Mouse (Mus musculus) kidney, adult 11 months (tissue): ENCODE measurements around the gene Tbxas1.

ENCODE experiments used
- DNase-seq: peaks from one replicate; pipeline ENCODE4 v3.0.0; 2022

Tbxas1 gene

DNA sequence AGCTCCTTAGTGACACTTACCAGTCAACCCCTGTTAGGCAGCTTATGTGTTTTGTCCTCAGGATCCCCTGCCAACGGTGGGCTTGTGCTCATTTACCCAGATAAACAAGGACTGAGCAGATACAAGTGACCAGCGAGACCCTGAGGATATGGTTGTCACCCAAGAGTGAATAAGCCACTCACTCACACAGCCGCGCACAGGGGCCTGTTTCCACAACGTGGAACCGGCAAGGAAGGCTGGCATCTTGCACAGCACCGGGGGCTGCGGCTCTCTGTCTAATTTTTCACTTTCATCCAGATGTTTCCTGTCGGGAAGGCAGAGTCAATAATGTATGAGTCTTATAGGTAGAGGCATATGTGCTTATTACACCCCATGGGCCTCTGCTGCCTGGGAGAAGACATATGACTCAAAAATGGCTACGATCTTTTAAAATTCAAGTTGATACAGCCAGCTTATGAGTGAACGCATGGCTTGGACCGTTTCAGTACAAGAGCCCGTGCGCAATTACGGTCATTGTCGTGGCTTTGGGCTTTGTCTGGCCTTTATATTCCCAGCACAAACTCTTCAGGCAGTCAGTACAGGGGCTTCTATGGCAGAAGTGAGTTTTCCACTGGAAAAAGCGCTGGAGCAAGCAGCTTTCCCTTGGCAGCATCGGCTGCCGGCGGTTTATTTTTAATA, 130.2 kb downstream of the Tbxas1 start:
- no peak for DNase-seq

DNA sequence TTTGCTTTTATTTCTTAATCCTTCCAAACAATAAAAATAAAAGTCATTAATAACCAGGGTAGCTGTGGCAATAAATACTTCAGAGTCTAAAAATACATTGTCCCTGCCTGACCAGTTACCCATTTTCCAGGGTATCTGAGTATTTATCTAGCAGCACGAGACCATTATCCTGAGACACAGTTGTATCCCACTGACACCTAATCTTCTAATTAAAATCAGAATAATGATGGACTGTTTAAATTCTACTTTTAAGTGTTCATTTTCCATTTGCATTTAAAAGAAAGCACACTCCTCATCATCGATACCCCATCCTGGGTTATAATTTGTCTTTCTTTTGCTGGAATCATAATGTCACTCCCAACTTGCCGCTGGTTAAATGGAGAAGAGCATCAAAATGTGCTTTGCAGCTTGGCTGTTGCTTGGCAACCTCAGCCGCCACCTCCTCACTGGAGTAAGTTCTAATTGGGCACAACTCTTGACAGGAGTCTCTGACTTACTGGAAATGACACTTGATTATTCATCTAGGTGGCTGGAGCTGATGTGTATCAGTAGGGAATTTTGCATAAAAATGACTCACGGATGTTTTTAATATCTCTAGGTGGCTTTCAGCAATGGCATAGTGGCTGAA, 130.9 kb downstream of the Tbxas1 start:
- DNase-seq = no peak

DNA sequence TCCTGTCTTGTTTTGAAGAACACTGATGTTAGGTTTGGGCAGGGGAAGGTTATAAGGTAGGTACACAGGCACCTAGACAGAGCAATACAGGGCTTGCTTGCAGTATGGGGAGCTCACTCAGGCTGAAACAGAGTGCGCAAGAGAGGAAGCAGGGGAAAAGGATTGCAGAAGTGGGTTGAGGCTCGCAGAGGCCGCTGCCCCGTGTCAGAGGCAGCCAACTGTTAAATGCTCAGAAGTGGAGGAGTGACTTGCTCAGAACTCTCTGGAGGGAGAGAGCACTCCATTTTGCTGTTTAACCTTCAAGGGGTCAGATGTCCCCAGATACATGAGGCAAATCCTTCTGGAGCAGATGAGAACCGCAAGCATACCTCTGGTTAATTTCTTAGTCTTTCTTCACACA, 132.0 kb downstream of the Tbxas1 start:
- no peak for DNase-seq

DNA sequence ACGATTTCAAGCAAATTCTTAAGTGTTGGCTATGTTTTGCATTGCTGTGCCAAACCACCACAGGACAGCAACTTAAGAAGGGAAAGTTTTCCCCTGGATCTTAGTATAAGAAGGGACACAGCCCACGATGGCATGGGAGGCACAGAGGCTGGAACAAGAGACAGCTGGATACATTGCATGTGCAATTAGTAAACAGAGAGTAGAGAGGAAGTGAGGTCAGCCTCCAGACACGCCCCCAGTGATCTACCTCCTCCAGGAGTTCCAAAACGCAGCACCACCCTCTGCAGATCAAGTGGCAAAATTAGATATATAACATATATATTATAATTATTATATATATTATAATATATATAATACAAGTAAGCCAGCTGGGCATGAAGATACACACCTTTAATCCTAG, 132.9 kb downstream of the Tbxas1 start:
- DNase-seq = no peak

DNA sequence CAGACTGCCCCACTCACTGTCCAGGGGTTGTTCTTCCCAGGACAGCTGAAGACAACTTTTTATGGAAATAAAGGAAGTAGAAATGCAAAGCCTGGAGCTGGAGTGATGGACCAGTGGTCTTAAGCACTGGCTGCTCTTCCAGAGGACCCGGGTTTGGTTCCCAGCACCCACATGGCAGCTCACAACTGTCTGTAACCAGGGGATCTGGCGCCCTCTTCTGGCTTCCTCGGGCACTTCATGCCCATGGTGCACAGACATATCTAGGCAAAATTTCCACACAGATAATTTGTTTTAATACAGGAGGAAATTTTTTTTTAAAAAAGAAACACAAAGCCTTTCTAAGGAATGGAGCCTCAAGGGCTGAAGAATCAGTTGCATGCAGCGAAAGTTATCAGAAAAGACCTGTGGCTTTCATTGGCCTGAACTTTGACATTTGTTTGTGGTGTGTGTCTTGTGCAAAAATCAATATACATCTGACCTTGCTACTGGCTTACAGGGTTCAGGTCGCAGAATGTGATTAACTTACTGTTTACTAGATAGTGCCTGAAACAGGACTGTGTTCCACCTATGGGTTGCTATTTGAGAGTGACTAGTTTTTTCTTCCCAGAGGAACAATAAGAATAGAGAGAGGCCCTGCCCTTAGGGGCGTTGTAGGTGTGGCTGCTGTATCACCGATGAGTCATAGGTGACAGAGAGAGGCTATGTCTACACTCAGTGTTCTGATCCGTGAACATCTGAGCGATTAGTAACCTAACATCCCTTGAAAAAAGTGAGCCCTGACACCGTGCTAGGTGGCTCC, 138.0 kb downstream of the Tbxas1 start:
- no peak for DNase-seq

DNA sequence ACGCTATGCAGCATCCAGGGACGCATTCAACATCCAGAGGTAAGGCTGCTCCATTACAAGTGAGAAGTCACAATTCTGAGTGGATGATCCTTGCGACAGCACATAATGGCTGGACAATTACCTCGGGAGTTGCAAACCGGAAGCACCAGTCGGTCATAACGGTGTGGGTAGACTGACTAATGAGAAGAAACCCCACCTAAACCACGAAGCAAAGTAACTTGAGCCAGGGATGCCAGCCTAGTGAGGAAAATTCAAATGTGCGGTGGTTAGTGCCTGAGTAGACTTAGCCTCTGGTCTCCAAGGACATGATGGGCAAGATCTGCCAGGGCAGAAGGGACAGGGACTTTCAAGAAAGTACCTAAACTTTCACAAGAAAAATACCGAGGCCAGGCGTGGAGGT, 142.7 kb downstream of the Tbxas1 start:
- no peak for DNase-seq

DNA sequence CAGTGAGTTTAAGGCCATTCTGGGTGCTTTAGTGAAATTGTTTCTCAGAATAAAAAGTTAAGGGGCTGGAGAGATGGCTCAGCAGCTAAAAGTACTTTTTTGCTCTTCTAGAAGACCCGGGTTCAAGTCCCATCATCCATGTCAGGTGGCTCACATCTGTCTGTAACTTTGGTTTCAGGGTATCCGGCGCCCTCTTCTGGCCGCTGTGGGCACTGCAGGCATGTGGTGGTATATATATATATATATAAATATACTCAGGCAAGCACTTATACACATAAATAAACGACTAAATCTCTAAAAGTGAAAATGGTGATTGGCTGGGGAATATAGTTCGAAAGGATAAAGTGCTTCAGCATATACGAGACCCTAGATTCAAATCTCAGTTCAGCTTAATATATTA, 143.6 kb downstream of the Tbxas1 start:
- DNase-seq = no peak

DNA sequence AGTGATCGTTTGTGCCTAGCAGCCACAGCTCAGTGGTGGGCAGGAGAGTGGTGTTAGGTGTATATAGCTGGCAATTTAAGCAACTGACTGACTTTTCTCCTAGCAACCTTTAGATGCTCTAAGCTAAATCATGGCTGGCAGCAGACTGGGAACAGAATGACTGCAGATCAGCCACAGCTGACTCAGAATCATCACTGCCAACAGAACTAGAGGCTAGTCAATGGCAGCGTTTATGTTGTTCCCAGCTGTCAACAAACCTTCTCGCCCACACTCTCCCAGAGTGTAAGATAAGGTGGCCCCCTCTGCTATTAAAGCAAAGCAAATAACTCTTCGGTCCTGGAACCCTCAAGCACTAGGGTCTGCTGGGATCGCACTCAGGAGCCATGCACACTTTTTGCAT, 144.0 kb downstream of the Tbxas1 start:
- no peak for DNase-seq

DNA sequence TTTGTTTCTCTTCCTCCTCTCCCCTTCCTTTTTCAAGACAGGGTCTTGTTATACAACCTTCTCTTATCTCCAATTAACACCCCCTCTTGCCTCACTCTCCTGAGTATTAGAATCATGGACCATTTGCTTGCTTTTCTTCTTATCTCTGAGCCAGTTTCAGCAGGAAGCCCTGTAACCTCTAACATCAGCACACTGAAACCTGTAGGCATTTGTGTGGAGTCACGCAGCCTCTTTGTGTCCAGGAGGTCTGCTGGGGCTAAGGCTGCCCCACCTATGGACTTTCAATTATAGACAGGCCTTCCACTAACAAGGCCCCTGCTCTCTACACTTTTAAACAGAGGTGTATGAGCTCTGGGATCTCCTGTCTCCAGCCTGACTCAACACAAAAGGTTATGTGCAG, 146.7 kb downstream of the Tbxas1 start:
- no peak for DNase-seq

DNA sequence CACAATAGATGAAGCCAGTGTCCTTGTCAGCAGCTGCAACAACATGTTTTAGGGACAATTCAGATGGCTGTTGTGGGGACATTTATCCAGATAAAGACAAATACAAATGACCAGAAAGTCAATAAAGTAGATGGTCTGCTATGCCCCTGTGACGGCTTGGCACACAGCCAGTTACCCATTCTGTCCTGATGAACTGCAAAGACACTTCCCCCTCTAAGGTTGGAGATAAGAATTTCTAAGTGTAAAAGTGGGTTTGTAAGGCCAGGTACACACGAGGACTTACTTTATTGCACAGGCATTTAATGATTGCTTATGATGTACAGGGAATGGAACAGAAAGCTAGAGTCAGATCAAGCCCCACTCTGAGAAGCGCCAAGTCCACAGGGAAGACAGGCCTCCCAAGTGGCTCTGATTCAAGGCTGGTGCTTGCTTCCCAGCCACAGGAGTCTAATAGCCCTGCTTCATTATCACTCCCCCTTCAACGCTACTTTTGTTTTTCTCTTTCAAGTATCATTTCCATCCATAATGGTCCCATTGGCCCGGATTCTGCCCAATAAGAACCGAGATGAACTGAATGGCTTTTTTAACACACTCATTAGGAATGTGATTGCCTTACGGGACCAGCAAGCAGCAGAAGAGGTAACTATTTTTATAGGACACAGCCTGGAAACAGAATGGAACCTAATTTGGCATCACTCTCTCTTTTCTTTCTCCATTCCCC, 147.4 kb downstream of the Tbxas1 start:
- no peak for DNase-seq

DNA sequence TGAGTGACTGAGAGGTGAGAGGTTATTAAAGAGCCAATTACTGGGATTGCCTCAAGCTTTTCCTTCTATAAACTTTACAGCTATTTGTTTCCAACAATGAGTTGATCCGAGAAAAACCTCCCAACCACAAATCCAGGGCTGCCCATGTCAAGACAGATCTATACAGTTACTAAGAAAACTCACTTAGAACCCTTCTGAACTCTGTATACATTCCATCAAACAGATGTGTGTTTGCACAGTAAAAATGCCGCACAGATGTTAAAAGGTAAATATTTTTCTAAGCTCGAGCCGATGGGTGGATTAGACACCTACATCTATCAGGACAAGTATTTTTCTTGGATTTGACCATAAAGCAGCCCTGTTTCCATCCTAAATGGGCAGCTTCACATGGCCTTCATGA, 149.4 kb downstream of the Tbxas1 start:
- DNase-seq = no peak

DNA sequence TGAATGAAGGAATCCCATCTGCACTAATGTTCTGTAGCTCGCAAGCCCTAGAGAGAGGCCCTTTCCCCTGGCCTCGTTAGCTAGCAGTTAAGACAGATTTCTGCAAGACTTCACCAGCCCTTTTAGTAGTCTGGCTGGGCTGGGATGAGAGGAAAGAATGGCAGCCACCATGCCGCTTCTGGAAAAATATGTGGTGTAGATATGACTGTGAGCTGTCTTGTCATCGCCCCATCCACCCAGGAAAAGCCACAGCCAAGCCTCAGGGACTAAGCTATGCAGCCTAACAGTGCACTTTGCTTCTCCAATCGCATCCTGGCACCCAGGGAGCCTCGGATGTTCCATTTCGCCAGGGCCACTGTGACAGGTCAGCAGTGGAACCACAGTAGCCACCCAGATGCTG, 149.8 kb downstream of the Tbxas1 start:
- no peak for DNase-seq

DNA sequence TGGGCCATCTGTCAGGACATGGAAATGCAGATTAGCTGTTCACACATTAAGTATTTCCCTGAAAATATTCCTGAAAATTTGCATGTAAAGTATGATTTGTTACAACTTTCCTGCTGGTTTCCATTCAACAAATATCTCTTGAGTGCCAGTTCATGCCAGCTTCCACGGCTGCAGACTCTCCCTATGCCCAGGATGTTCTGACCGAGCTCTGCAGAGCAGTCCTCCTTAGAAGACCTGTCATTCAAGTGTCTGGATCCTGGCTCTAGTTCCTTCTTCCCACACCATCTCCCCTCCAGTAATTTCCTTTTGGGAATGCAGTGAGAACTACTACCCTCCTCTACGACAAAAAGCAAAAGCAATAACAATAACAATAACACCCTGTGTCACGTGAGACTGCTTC, 155.5 kb downstream of the Tbxas1 start:
- DNase-seq = no peak

DNA sequence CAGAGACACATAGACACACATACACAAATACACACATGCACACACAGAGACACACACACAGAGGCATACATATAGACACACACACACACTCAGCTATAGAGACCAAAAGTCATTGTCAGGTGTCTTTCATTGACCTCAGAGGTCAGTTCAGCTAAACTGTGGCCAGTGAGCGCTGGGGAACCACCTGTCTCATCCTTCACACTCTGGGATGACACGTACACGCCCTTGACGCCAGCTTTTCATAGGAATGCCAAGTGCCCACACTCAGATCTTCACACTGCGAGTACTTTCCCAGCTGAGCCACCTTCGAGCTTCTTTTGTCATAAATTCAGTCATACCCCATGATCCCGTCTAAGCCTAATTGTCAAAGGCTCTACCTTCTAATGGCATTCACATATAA, 158.5 kb downstream of the Tbxas1 start:
- DNase-seq = no peak

DNA sequence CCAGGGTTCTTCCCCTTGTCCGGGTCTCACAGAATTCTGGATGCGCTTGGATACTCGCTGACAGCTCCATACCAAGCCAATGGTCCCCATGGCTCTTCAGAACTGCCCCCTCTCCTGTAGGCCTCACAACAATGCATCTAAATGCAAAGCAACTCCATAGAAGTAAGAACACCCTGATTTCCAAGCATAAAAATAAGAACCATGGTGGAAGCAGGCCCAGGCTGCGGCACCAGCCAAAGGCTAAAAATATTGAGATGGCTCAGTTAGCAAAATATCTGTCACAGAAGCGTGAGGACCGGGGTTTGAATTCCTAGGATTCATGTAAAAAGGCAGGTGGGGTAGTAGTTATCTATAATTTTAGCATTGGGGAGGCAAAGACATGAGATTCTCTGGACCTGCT, 159.8 kb downstream of the Tbxas1 start:
- no peak for DNase-seq

DNA sequence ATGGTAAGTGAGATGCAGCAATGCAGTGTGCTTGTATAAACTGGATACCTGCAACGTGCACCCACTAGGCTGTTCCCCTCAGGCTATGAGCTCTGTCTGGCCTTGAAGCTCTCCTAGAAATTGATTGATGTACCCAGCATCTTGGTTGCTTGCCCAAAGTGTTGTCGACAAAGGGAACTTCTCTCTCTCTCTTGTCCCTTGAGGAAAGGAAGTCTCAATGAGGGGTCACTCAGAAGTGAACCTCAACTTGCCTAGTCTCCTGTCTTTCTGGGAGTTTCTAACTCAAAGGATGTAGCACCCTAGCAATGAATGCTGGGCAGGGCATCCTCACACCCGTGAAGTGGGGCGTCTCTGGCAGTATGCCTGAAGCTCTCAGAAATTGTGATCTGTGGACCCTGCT, 161.0 kb downstream of the Tbxas1 start:
- peak; percentile 20 for DNase-seq

DNA sequence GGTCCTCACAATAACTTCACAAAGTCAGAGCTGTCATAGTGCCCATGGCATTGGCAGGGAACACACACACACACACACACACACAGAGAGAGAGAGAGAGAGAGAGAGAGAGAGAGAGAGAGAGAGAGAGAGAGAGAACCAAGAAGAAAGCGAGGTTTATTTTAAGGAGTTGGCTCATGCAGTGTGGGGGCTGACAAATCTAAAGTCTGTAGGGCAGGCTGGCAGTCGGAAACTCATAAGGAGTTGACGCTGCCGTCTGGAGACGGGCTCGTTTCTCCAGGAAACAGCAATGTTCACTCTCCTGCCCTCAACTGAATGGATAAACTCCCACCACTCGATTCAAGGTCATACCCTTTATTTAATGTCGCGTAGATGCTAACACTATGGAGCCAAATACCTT, 165.2 kb downstream of the Tbxas1 start:
- no peak for DNase-seq

DNA sequence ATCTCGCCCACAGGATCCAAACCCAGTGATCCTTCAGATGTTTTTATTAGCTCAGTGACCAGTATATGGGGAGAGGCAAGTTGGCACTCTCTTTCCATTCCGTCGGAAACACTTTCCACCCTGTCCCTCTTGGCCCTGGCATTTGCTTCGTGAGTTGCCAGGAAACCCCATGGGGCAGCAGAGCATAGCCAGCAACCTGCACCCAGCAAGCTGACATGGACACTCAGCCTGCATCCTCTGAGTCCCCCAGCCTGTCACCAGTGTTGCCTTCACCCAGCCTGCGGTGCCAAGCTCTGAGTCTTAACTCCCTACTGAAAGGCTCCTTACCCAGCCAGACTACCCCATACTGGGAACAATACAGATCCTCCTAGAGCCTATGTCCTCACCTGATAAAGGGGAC, 173.9 kb downstream of the Tbxas1 start:
- no peak for DNase-seq

DNA sequence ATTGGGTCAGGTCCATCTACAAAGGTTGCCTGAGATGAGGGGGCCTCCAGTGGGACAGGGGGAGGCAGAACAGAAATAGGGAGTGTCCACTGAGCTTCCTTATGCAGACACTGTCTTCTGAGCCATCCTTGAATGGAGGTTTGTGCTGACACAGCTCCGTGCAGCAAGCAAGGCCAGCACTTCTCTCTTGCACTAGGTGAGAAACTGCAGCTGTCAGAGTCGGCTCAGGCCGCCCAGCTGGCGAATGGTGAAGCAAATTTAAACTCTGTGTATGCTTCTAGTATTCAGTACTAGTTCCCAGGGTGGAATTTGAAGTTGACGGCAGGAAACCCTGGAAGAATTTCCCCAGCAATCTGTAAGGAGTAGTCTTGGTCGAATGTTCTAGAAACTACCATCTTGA, 175.6 kb downstream of the Tbxas1 start:
- DNase-seq = no peak

DNA sequence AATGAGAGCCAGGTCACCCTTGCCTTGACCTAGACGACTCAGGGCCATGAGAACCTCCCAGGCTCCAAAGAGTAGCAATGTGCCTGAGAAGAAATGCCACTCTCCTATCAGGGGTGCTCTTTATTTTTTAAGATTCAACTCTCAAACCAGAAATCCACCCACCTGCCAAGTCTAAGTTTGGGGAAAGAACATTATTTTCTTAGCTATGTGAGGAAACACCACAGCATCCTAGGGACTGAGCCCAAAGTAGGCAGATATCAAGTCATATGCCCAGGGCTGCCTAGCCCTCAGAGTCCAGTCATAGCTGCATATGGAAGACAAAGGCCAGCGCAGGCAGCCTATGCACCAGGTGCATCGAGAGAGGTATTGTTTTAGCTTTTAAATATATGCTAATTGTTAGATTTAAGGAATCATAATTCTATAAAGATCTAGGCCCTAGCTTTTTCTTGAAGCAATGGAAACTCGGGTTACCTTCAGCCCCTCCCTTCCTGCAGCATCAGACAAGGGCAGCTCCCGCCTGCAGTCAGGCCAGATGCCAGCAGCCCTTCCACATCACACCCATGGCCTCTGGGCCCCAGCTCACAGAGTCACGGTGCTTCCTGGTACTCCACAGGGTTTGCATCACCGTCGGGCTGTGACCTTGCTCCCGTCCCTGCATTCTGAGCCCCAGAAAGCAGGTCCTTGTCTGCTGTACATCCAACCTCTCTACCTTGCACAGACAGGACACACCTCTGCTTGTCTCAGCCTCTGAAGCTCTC, 176.8 kb downstream of the Tbxas1 start:
- DNase-seq = no peak

DNA sequence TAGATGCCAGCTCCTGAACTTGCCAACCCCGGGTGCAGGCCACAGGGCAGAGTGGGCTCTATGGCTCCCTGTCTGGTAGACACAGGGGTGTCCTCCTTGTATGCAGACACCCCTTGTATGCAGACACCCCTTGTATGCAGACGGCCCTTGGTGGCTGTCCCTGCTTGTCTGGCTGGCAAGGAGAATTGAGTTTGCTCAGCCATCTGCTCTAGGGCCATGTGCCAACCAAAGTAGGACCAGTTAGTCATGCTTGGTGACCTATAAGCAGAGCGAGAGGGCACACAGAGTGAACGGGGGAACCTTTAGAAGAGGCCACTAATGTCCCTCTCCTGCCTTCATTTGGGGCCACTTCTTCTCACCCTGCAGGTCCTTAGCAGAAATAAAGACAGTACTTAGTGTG, 177.4 kb downstream of the Tbxas1 start:
- peak; percentile 43 for DNase-seq

DNA sequence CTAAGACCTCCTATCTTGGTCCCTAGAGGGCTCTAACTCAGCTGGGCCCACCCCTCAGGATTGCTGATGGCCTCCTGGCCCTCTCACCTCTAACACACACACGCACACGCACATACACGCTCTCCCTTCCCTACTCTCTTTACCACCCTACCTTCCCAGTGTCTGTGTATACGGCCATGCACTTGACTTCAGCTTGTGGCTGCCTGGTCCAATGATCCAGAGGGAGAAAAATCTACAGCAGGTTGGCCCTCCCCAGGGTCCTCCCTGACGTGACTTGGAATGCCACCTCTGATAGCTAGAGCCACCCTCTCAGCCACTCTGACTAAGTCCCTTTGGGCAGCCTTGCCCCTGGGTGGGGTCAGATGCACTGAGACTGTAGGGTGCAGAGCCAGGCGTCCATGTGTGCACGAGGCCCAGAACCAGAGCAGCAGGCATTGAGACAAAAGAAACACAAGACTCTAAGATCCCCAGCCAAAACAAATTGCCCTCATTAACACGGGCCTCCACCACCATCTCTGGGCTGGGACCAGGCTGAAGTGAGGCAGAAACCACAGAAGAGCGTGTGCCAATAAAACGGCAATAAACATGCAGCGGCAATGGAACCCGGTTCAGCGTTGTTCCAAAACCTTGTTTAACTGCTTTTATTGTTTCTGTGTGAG, 179.1 kb downstream of the Tbxas1 start:
- DNase-seq = no peak
